Comparison of ENCODE assay signal across 8 mouse cellular contexts in the genomic region with DNA sequence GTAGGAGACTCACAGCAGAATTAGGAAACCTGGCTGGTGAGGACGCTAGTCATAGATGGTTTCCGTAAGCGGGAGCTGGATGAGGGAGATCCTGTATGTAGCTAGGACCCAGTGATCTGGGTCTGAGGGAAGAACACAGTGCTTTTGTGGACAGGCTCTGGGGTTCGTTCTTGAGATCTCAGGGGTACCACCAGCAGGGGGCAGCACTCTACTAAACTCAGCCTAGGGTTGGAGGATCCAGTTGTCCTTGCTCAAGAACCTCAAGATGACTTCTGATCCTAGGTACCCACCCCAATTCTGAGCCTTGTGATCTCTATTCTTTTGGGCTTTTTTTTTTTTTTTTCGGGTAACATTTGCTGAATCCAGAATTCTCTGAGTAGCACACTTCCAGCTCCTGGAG.
DNase-seq lines count a peak whose midpoint lies in the region; ATAC-seq and TF ChIP-seq lines count a peak whose summit lies in the region.

No protein-coding gene starts in this region.

- TF ChIP-seq CTCF in small intestine, adult 2 months (IDR thresholded peaks at IDR 0.05; ENCODE audit: extremely low read depth, insufficient read length, insufficient replicate concordance, low read depth, low read length) = peak; percentile 71; the same call in 1 of the 2 replicates

- no peak overlapping the region for H3K27ac ChIP-seq in midbrain, embryonic 10.5 days (replicated peaks)
- no peak overlapping the region for H3K27ac ChIP-seq in midbrain, embryonic 13.5 days
- no peak overlapping the region for H3K27ac ChIP-seq in small intestine, adult 2 months (ENCODE audit: insufficient read depth, low read depth, low read length)

- H3K4me1 ChIP-seq in midbrain, embryonic 10.5 days = 0 out of 2 replicates have a peak, but pooled peaks cover 5% of the 10 kb centered on the region
- 0 out of 2 replicates have a peak, but pooled peaks cover 10% of the 10 kb centered on the region for H3K4me1 ChIP-seq in midbrain, embryonic 13.5 days (replicated peaks)
- H3K4me1 ChIP-seq in small intestine, adult 2 months (ENCODE audit: control insufficient read depth, insufficient read depth, insufficient read length, low read length) = no peaks in the 10 kb centered on the region

- intact Hi-C loops in left cerebral cortex, postnatal 36 days (cut with DNase I) = loop anchor here (10.0 kb wide), 2 partner anchors 142 to 268 kb away; a partner anchor contains a TSS

- peak; percentile 28 for DNase-seq in midbrain, embryonic 10.5 days (ENCODE audit: low spot score)
- DNase-seq in T-cell, adult 2 months (ENCODE audit: low spot score) = peak; percentile 45
- DNase-seq in cerebellum, adult 9-11 months = peak; percentile 10
- DNase-seq in left cerebral cortex, postnatal 36 days (ENCODE audit: low spot score in 2 of 2) = peak; percentile 40 to 56

- H3K9me3 ChIP-seq in midbrain, embryonic 10.5 days (replicated peaks) = no peaks in the 10 kb centered on the region
- H3K9me3 ChIP-seq in midbrain, embryonic 13.5 days = no peaks in the 10 kb centered on the region

- no peaks in the 10 kb centered on the region for H3K36me3 ChIP-seq in midbrain, embryonic 10.5 days
- no peaks in the 10 kb centered on the region for H3K36me3 ChIP-seq in midbrain, embryonic 13.5 days
- H3K36me3 ChIP-seq in small intestine, adult 2 months (ENCODE audit: control insufficient read depth, insufficient read depth, low read length) = no peaks in the 10 kb centered on the region

- no peak for ATAC-seq in midbrain, embryonic 13.5 days
- peak; percentile 48 to 73; a peak in 3 of 4 replicates for ATAC-seq in hematopoietic stem cell, adult 5-6 weeks (replicated peaks in 1 of 2; ENCODE audit: insufficient read depth in 1 of 2, low FRiP score in 2 of 2, low TSS enrichment in 1 of 2, low read depth in 1 of 2, poor library complexity in 2 of 2, severe bottlenecking in 2 of 2)
- no peak for ATAC-seq in activated CD4-positive, CD25-positive, alpha-beta regulatory T cell, adult 4 months

- WGBS in midbrain, embryonic 10.5 days = 83% methylated on average over 5 of the region's 5 CpGs
- 82% methylated on average over 5 of the region's 5 CpGs for WGBS in midbrain, embryonic 13.5 days
- 62% methylated on average over 5 of the region's 5 CpGs for WGBS in small intestine, adult 2 months

- TF ChIP-seq POLR2A in small intestine, adult 2 months (IDR thresholded peaks at IDR 0.05; ENCODE audit: low read depth, low read length) = no peak

- H3K9ac ChIP-seq in midbrain, embryonic 13.5 days (replicated peaks) = no peak overlapping the region

- no peaks in the 10 kb centered on the region for H3K27me3 ChIP-seq in midbrain, embryonic 10.5 days (ENCODE audit: low read depth, poor library complexity, severe bottlenecking)
- no peaks in the 10 kb centered on the region for H3K27me3 ChIP-seq in midbrain, embryonic 13.5 days
- H3K27me3 ChIP-seq in small intestine, adult 2 months (ENCODE audit: control insufficient read depth, insufficient read depth, low read length) = no peaks in the 10 kb centered on the region

- H3K4me2 ChIP-seq in midbrain, embryonic 13.5 days (replicated peaks) = no peak overlapping the region

- no peak overlapping the region for H3K4me3 ChIP-seq in midbrain, embryonic 10.5 days
- no peak overlapping the region for H3K4me3 ChIP-seq in midbrain, embryonic 13.5 days (replicated peaks)
- H3K4me3 ChIP-seq in small intestine, adult 2 months (ENCODE audit: low read depth, low read length) = no peak overlapping the region

Comparison
In these comparisons a context has a peak if more than half of its experiments do, and no peak if none do; other contexts are left out.
1. ATAC-seq: peak in hematopoietic stem cell, adult 5-6 weeks (2 of 2); none in midbrain, embryonic 13.5 days (single experiment) and activated CD4-positive, CD25-positive, alpha-beta regulatory T cell, adult 4 months (single experiment).
2. Peak in every context shown above with its lines, with median percentiles within 50 percentile points of each other: DNase-seq.